Mouse (Mus musculus): ENCODE results near the gene Hsd17b10. TPM values are rescaled to one million over a fixed set of nuclear protein-coding genes. Genes with fewer than 3 reads are reported as not detected.
A peak's percentile ranks its signal among the peaks of the same experiment; 100 is the strongest.

The Hsd17b10 gene
- polyA plus RNA-seq (2015; fragmentation: Nextera tagmentation; extraction: Ambion mirVana), result 211 and 216 TPM in 2 replicates

- peak; percentile 97 for ATAC-seq (ENCODE audit: borderline replicate concordance, extremely low read depth, low FRiP score, low TSS enrichment)
- Histone ChIP-seq H3K27me3 (peaks cover 28% of the 10 kb centered on the region; the same call in 1 of the 2 replicates), H3K27ac (peak within 1 kb of the TSS; percentile 64), H3K9ac (peak within 1 kb of the TSS; percentile 44), H3K4me1 (no peaks in the 10 kb centered on the region), H3K9me3 (no peaks in the 10 kb centered on the region), H3K36me3 (peaks cover 7% of the 10 kb centered on the region; the same call in 1 of the 2 replicates), H3K4me2 (peak within 1 kb of the TSS; percentile 61), H3K4me3 (peak within 1 kb of the TSS; percentile 49)
- 20% methylated on average over 40 of the region's 41 CpGs for WGBS
Measured at GRCm38 (mm10) chrX:152001737-152002710, at the start of gene Hsd17b10. Gene Hsd17b10 (plus strand): TSS chrX:152001845.

GRCm38 (mm10) chrX:151999006-151999710, 2.5 kb upstream of the Hsd17b10 start:
- no peak overlapping the region for H3K27ac ChIP-seq
- H3K4me1 ChIP-seq, result no peaks in the 10 kb centered on the region
- peaks cover 5% of the 10 kb centered on the region; the same call in 1 of the 2 replicates for H3K36me3 ChIP-seq
- no peak overlapping the region for H3K4me3 ChIP-seq
- peaks cover 31% of the 10 kb centered on the region; the same call in 1 of the 2 replicates for H3K27me3 ChIP-seq
- no peak for ATAC-seq (ENCODE audit: borderline replicate concordance, extremely low read depth, low FRiP score, low TSS enrichment)
- 65% methylated on average over 4 of the region's 4 CpGs for WGBS
- H3K9me3 ChIP-seq, result no peaks in the 10 kb centered on the region
- no peak overlapping the region for H3K4me2 ChIP-seq
- H3K9ac ChIP-seq, result no peak overlapping the region

GRCm38 (mm10) chrX:152001182-152001684, 412 bp upstream of the Hsd17b10 start:
- H3K27ac ChIP-seq, result no peak overlapping the region
- ATAC-seq (ENCODE audit: borderline replicate concordance, extremely low read depth, low FRiP score, low TSS enrichment), result no peak
- H3K4me1 ChIP-seq, result no peaks in the 10 kb centered on the region
- H3K4me3 ChIP-seq, result peak overlapping the region; percentile 49
- H3K4me2 ChIP-seq, result peak overlapping the region; percentile 61
- H3K27me3 ChIP-seq, result peaks cover 31% of the 10 kb centered on the region; the same call in 1 of the 2 replicates
- peaks cover 7% of the 10 kb centered on the region; the same call in 1 of the 2 replicates for H3K36me3 ChIP-seq
- 29% methylated on average over 9 of the region's 9 CpGs for WGBS
- H3K9ac ChIP-seq, result no peak overlapping the region
- no peaks in the 10 kb centered on the region for H3K9me3 ChIP-seq

GRCm38 (mm10) chrX:152002865-152003264, 1.2 kb downstream of the Hsd17b10 start:
- no peak overlapping the region for H3K9ac ChIP-seq
- no peak for ATAC-seq (ENCODE audit: borderline replicate concordance, extremely low read depth, low FRiP score, low TSS enrichment)
- H3K4me2 ChIP-seq, result peak overlapping the region; percentile 61; the same call in 1 of the 2 replicates
- H3K27ac ChIP-seq, result no peak overlapping the region
- peaks cover 7% of the 10 kb centered on the region; the same call in 1 of the 2 replicates for H3K36me3 ChIP-seq
- 0 out of 2 replicates have a peak overlapping the region, but pooled peaks have one; percentile 49 for H3K4me3 ChIP-seq
- WGBS, result 68% methylated on average over 2 of the region's 2 CpGs
- peaks cover 30% of the 10 kb centered on the region; the same call in 1 of the 2 replicates for H3K27me3 ChIP-seq
- no peaks in the 10 kb centered on the region for H3K9me3 ChIP-seq
- no peaks in the 10 kb centered on the region for H3K4me1 ChIP-seq

- Histone ChIP-seq H3K9me3 (no peaks in the 10 kb centered on the region), H3K27me3 (peaks cover 16% of the 10 kb centered on the region; the same call in 1 of the 2 replicates), H3K36me3 (peaks cover 7% of the 10 kb centered on the region; the same call in 1 of the 2 replicates), H3K9ac (no peak overlapping the region), H3K27ac (no peak overlapping the region), H3K4me2 (no peak overlapping the region), H3K4me1 (no peaks in the 10 kb centered on the region), H3K4me3 (no peak overlapping the region)
- no peak for ATAC-seq (ENCODE audit: borderline replicate concordance, extremely low read depth, low FRiP score, low TSS enrichment)
- 68% methylated on average over 1 of the region's 1 CpGs for WGBS
Measured at GRCm38 (mm10) chrX:152007863-152008262, 6.2 kb downstream of the Hsd17b10 start.

DNA sequence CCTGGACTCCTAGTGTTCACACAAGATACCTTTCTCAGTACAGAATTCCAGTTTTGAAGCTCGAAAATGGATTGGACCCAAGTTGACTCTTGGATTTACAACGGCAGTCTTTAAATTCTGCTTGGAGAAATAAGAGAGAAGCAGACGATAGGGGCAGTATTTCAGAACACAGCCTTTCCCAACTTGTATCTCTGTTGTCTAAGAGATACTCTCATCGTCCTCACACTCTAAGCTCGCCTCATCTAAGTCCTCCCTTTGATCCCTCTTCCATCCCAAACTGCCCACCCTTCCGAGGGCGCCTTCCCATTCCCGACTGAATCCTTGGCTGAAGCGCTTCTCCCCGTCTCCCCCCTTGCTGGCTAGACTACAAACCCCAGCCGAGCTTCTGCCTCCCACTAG, 14.1 kb downstream of the Hsd17b10 start:
- Histone ChIP-seq H3K4me2 (peak overlapping the region; percentile 57), H3K9me3 (no peaks in the 10 kb centered on the region), H3K9ac (peak overlapping the region; percentile 61), H3K4me3 (peak overlapping the region; percentile 62), H3K36me3 (no peaks in the 10 kb centered on the region), H3K27ac (peak overlapping the region; percentile 92), H3K27me3 (peaks cover 12% of the 10 kb centered on the region), H3K4me1 (peaks cover 6% of the 10 kb centered on the region; the same call in 1 of the 2 replicates)
- WGBS, result 11% methylated on average over 11 of the region's 11 CpGs
- peak; percentile 49; the same call in 1 of the 2 replicates for ATAC-seq (ENCODE audit: borderline replicate concordance, extremely low read depth, low FRiP score, low TSS enrichment)

- Histone ChIP-seq H3K4me2 (peak within 1 kb of the TSS; percentile 58), H3K4me3 (peak within 1 kb of the TSS; percentile 62), H3K27ac (peak within 1 kb of the TSS; percentile 92), H3K27me3 (peaks cover 10% of the 10 kb centered on the region), H3K36me3 (no peaks in the 10 kb centered on the region), H3K4me1 (peaks cover 6% of the 10 kb centered on the region; the same call in 1 of the 2 replicates), H3K9me3 (no peaks in the 10 kb centered on the region), H3K9ac (peak within 1 kb of the TSS; percentile 70)
- 16% methylated on average over 64 of the region's 64 CpGs for WGBS
- ATAC-seq (ENCODE audit: borderline replicate concordance, extremely low read depth, low FRiP score, low TSS enrichment), result peak; percentile 98
Measured at GRCm38 (mm10) chrX:152016151-152017145, 14.8 kb downstream of the Hsd17b10 start, which contains the start of the genes Ribc1 and Smc1a. Gene Ribc1 (minus strand): TSS chrX:152016295. Gene Smc1a (plus strand): TSS chrX:152016428.

DNA sequence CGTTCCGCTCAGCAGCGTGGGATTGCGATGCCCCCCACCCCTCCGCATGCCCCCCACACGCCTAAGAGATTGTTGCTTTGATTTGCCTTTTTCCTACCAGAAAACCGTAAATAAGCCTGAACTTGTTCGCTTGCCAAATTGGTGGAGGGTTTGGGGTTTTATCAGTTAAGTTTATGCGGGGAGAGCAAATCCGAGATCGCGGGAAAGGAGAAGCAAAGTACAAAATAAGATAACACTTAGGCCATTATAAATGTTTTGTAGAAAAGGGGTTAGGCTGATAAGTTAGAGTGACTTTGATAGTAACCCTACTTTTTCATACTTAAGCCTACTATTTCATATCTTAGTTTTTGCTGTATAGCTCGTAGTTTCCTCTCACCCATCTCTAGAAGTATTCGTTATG, 15.5 kb downstream of the Hsd17b10 start:
- 16% methylated on average over 14 of the region's 14 CpGs for WGBS
- ATAC-seq (ENCODE audit: borderline replicate concordance, extremely low read depth, low FRiP score, low TSS enrichment), result no peak
- Histone ChIP-seq H3K27me3 (peaks cover 10% of the 10 kb centered on the region), H3K4me1 (peaks cover 6% of the 10 kb centered on the region; the same call in 1 of the 2 replicates), H3K4me3 (peak overlapping the region; percentile 62), H3K4me2 (peak overlapping the region; percentile 58), H3K9me3 (no peaks in the 10 kb centered on the region), H3K27ac (peak overlapping the region; percentile 91), H3K9ac (peak overlapping the region; percentile 50), H3K36me3 (no peaks in the 10 kb centered on the region)

DNA sequence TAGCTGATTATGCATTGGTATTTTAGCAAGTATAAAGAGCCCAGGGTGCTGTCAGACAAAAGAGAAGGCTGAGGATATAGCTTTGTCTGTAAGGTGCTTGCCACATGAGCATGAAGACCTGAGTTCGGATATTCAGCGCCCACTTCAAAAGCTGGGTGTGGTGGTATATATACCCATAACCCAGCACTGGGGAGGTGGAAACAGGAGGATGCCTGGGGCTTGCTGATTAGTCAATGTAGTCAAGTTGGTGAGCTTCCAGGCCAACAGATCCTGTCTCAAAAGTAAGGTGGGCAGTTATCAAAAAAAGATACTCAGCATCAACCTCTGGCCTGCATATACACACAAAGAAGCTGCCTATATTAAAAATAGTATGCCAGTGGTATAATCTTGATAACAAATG, 17.6 kb downstream of the Hsd17b10 start:
- Histone ChIP-seq H3K27me3 (peaks cover 15% of the 10 kb centered on the region), H3K4me1 (peaks cover 6% of the 10 kb centered on the region; the same call in 1 of the 2 replicates), H3K9me3 (no peaks in the 10 kb centered on the region), H3K4me3 (no peak overlapping the region), H3K36me3 (no peaks in the 10 kb centered on the region), H3K9ac (no peak overlapping the region), H3K4me2 (no peak overlapping the region), H3K27ac (no peak overlapping the region)
- no peak for ATAC-seq (ENCODE audit: borderline replicate concordance, extremely low read depth, low FRiP score, low TSS enrichment)
- 87% methylated on average over 2 of the region's 2 CpGs for WGBS

DNA sequence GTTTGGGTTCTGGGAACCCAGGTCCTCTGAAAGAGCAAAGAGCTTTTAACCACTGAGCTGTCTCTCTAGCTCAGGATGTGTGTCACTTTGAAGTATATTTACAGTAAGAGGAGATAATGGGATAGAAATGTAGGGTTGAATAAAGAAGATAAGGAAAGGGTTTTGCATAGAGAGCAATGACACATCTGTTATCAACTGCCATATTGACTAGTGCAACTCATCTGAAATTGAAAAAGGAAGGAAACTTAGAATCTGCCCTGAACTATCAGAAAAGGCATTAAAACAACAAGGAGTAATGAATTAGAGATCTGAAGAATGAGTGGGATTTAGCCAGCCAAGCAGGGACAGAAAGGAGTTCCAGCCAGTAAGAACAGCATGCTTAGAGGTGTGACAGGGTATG, 38.2 kb downstream of the Hsd17b10 start:
- peaks cover 15% of the 10 kb centered on the region; the same call in 1 of the 2 replicates for H3K27me3 ChIP-seq
- no peak overlapping the region for H3K27ac ChIP-seq
- H3K4me2 ChIP-seq, result no peak overlapping the region
- H3K9ac ChIP-seq, result no peak overlapping the region
- H3K36me3 ChIP-seq, result peaks cover 31% of the 10 kb centered on the region
- no peaks in the 10 kb centered on the region for H3K9me3 ChIP-seq
- no peak overlapping the region for H3K4me3 ChIP-seq
- ATAC-seq (ENCODE audit: borderline replicate concordance, extremely low read depth, low FRiP score, low TSS enrichment), result no peak
- no peaks in the 10 kb centered on the region for H3K4me1 ChIP-seq
